Mouse (Mus musculus) small intestine, adult 2 months (tissue): Measurements from ENCODE around the gene L3hypdh. TPM values are rescaled to one million over a fixed set of nuclear protein-coding genes. Genes with fewer than 3 reads are reported as not detected.
A peak's percentile ranks its signal among the peaks of the same experiment; 100 is the strongest.

Experiments used
- H3K27ac ChIP-seq: fragments of 200-500 bp; 2 replicates; pipeline ENCODE4 v1.5.1; 2012; ENCODE audit warnings: low read depth, low read length, control low read depth, inconsistent platforms; ENCODE audit not compliant: insufficient read depth
- H3K27me3 ChIP-seq: fragments of 200-500 bp; 2 replicates; pipeline ENCODE4 v1.6.1; 2012; ENCODE audit warnings: mild to moderate bottlenecking, moderate library complexity, low read length, inconsistent platforms; ENCODE audit not compliant: control insufficient read depth, insufficient read depth
- H3K36me3 ChIP-seq: fragments of 200-500 bp; 2 replicates; pipeline ENCODE4 v1.6.1; 2012; ENCODE audit warnings: mild to moderate bottlenecking, low read length, control low read depth, inconsistent platforms; ENCODE audit not compliant: control insufficient read depth, insufficient read depth
- H3K4me1 ChIP-seq: fragments of 200-500 bp; 2 replicates; pipeline ENCODE4 v1.6.1; 2012; ENCODE audit warnings: low read length, inconsistent platforms, mixed read lengths; ENCODE audit not compliant: control insufficient read depth, insufficient read depth, insufficient read length
- H3K4me3 ChIP-seq: fragments of 200-500 bp; 2 replicates; pipeline ENCODE4 v1.5.1; 2012; ENCODE audit warnings: low read depth, mild to moderate bottlenecking, control low read depth, inconsistent platforms, low read length, moderate library complexity
- CTCF ChIP-seq: fragments of 200-500 bp; IDR thresholded peaks from 2 replicates; pipeline ENCODE4 v1.5.1; 2012; ENCODE audit warnings: low read depth, mild to moderate bottlenecking, control low read depth, inconsistent platforms, low read length, moderate library complexity, mixed read lengths; ENCODE audit not compliant: insufficient replicate concordance, insufficient read length; ENCODE audit errors: extremely low read depth
- POLR2A ChIP-seq: fragments of 200-500 bp; IDR thresholded peaks from 2 replicates; pipeline ENCODE4 v1.6.1; 2012; ENCODE audit warnings: low read depth, mild to moderate bottlenecking, control low read depth, inconsistent platforms, low read length, moderate library complexity
- whole genome bisulfite sequencing: fragments of 180-500 bp; shearing (Covaris S2); methylation state at CpG from one replicate; pipeline ENCODE4 v1.1.7; 2018; 5-methylcytosine and 5-hydroxymethylcytosine counted together
- polyA plus RNA-seq: library from polyadenylated mRNA; depleted of rRNA; stranded (reverse); fragments of >200 nt; gene quantifications from 2 replicates; pipeline ENCODE4 v1.2.3, GENCODE M21; 2012

L3hypdh gene
- polyA plus RNA-seq, 1 experiment, result 2.8 TPM

- H3K4me1 ChIP-seq, result peaks cover 7% of the 10 kb centered on the region
- H3K27me3 ChIP-seq, result no peaks in the 10 kb centered on the region
- TF ChIP-seq POLR2A (no peak), CTCF (no peak)
- no peaks in the 10 kb centered on the region for H3K36me3 ChIP-seq
- H3K4me3 ChIP-seq, result no peak overlapping the region
- H3K27ac ChIP-seq, result no peak overlapping the region
- WGBS, result 80% methylated on average over 3 of the region's 3 CpGs
These were observed 3.3 kb downstream of the L3hypdh start for GRCm38 (mm10) chr12:72081961-72082360.

DNA sequence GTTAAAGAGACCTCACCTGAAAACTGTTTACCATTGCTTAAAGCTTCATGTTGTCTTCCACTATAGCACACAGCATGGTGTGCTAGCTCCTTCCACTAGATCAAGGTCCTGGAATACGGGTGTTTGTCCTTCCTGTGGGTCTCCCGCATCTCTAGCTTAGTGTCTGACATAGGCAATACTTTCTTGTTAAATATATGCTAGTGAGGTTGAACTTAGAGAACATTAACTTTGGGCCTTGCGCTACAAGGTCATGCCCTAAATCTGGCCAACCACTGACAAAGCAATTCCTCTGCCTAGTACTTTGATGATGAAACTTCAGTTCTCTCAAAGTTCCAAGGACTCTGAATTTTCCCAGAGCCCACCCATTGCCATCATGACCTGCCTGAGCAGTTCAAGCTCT, 7.0 kb downstream of the L3hypdh start:
- Histone ChIP-seq H3K27me3 (no peaks in the 10 kb centered on the region), H3K27ac (no peak overlapping the region), H3K4me3 (no peak overlapping the region), H3K4me1 (0 out of 2 replicates have a peak, but pooled peaks cover 2% of the 10 kb centered on the region), H3K36me3 (no peaks in the 10 kb centered on the region)
- TF ChIP-seq POLR2A, result no peak
- no peak for TF ChIP-seq CTCF
- WGBS, result 95% methylated on average over 3 of the region's 3 CpGs

DNA sequence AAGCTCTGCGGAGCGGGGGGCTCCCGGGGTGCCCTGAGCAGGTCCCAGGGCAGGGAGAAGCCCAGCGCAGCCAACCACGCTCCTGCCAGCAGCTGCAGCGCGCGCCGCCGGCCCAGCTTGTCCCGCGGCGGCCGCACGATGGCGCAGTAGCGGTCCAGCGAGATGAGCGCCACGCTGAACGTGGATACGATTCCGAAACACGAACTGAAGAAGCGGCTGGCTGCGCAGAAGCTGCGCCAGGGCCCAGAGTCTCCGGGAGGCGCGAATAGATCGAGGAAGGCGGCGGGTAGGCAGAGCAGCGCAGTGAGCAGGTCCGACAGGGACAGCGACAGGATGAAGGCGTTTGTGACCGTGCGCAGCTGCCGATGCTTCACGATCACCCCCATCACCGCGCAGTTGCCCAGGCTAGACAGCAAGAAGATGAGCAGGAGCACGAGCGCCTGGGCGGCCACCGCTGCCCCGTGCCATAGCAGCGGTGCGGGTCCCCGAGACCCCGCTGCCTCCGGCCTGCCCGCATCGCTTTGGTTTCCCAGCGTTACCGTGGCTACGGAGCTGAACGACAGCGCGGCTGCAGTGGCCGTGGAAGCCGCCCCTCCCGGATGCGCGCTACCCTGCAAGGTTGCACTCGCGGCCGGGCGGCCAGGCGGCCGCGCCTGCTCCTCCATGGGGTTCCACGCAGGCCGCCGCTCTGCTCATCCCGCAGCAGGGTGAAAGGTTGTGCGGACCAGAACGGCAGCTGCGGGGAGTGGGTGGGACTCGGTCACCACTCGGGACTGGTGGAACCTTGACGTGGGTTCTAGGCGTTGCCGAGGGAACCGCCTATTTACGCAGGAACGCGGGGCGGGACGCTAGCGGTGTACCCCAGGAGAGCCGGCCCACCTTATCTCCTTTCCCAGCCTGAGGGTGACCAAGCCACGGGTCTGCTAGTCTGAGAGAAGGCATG, 14.6 kb downstream of the L3hypdh start, which contains the start of gene Gpr135:
Gene Gpr135, minus strand, starts transcription at position 799 of the 943 bp plus-strand sequence.
- Histone ChIP-seq H3K4me3 (peak within 1 kb of the TSS; percentile 73), H3K27ac (no peak within 1 kb of the TSS), H3K4me1 (peaks cover 8% of the 10 kb centered on the region), H3K27me3 (peaks cover 3% of the 10 kb centered on the region), H3K36me3 (no peaks in the 10 kb centered on the region)
- 1% methylated on average over 94 of the region's 94 CpGs for WGBS
- TF ChIP-seq POLR2A (no peak), CTCF (peak; percentile 71; the same call in 1 of the 2 replicates)

DNA sequence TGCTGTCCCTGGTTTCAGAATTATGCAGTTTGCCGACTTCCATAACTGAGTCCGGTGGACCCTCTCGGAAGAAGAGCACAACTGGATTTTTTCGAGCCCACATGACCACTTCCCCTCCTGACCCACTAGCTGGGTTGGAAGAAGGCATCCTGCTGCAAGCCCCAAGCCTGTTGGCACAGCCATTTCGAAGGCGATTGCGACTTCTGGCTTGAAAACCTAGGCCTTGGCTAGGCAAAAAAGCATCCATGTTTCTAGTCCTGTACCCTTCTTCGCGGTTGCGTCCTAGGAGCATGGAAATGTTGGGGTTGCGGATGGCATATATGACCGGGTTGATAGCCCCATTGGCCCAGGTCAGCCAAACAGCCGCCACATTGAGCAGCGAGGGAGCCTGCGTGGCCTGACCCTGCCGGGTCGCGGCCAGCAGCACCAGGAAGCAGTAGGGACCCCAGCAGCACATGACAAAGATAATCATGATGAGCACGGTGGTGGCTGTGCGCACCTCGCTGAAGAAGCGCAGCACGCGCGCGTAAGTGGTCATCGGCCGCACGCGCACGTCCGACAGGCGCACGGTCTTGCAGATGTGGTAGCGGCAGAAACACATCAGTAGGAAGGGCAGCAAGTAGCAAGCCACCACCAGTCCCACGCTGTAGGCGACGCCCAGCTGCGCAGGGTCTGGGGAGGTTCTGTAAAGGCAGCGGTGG, 15.5 kb downstream of the L3hypdh start:
- no peak for TF ChIP-seq POLR2A
- no peak for TF ChIP-seq CTCF
- H3K4me1 ChIP-seq, result peaks cover 8% of the 10 kb centered on the region
- no peaks in the 10 kb centered on the region for H3K36me3 ChIP-seq
- H3K4me3 ChIP-seq, result peak overlapping the region; percentile 73
- peaks cover 3% of the 10 kb centered on the region for H3K27me3 ChIP-seq
- no peak overlapping the region for H3K27ac ChIP-seq
- WGBS, result 11% methylated on average over 40 of the region's 40 CpGs

DNA sequence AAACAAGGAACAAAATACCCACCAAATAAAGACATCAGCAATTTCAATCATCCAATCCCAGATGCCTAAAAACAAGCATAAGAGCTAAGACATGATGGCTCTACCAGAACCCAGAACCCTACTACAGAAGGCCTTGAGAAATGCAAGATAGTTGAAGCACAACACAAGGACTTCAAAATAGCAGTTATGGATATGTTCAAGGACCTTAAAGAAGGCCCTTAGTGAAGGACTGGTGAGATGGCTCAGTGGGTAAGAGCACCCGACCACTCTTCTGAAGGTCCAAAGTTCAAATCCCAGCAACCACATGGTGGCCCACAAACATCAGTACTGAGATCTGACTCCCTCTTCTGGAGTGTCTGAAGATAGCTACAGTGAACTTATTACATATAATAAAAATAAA, 27.5 kb downstream of the L3hypdh start:
- 44% methylated on average over 1 of the region's 1 CpGs for WGBS
- TF ChIP-seq POLR2A, result no peak
- no peak for TF ChIP-seq CTCF

GRCm38 (mm10) chr12:72053851-72054250, 31.4 kb downstream of the L3hypdh start:
- H3K4me3 ChIP-seq, result no peak overlapping the region
- no peaks in the 10 kb centered on the region for H3K36me3 ChIP-seq
- TF ChIP-seq CTCF, result no peak
- H3K27ac ChIP-seq, result no peak overlapping the region
- no peaks in the 10 kb centered on the region for H3K4me1 ChIP-seq
- H3K27me3 ChIP-seq, result 0 out of 2 replicates have a peak, but pooled peaks cover 2% of the 10 kb centered on the region
- WGBS, result 27% methylated on average over 6 of the region's 6 CpGs

More for the DNA sequence above, 27.5 kb downstream of the L3hypdh start:
- no peak overlapping the region for H3K4me3 ChIP-seq
- no peaks in the 10 kb centered on the region for H3K36me3 ChIP-seq
- H3K27ac ChIP-seq, result no peak overlapping the region
- H3K4me1 ChIP-seq, result no peaks in the 10 kb centered on the region
- 0 out of 2 replicates have a peak, but pooled peaks cover 2% of the 10 kb centered on the region for H3K27me3 ChIP-seq

- H3K4me1 ChIP-seq, result no peaks in the 10 kb centered on the region
- WGBS, result 35% methylated on average over 6 of the region's 6 CpGs
- no peak overlapping the region for H3K27ac ChIP-seq
- TF ChIP-seq POLR2A, result no peak
- TF ChIP-seq CTCF, result no peak
- H3K36me3 ChIP-seq, result no peaks in the 10 kb centered on the region
- H3K27me3 ChIP-seq, result 0 out of 2 replicates have a peak, but pooled peaks cover 2% of the 10 kb centered on the region
- no peak overlapping the region for H3K4me3 ChIP-seq
These were observed 31.9 kb downstream of the L3hypdh start for GRCm38 (mm10) chr12:72053303-72053702.
